Comparison of ENCODE assay signal across 8 mouse cellular contexts in the genomic region with DNA sequence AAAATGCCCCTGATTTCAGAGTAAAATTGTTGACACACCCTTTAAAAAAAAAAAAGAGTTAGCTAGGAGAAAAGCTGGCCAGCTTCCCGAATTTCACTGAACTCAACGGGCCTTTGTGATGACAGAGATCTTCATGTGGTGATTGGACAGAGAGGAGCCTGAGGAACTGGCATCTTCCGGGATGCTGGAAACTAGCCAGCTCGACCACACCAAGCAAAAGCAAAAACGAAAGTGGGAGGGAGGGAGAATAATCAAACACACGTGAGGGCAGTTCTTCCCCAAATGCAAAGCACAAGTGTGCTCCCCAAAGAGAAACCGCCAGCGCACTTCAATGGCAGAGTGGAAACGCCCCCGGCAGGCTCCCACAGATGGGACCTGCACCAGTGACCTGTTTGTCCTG. TPM values are rescaled to one million over a fixed set of nuclear protein-coding genes. Genes with fewer than 3 reads are reported as not detected.
A peak's percentile ranks its signal among the peaks of the same experiment; 100 is the strongest.
DNase-seq lines count a peak whose midpoint lies in the region; TF ChIP-seq lines count a peak whose summit lies in the region.

No protein-coding gene starts in this region.

- H3K79me2 ChIP-seq in heart, adult 2 months (replicated peaks; ENCODE audit: control insufficient read depth, insufficient read depth, low read length), result no peaks in the 10 kb centered on the region

- H3K9ac ChIP-seq in heart, adult 2 months (ENCODE audit: low read depth, low read length), result peak overlapping the region; percentile 34

- TF ChIP-seq POLR2A in bone marrow macrophage, adult 2 months (IDR thresholded peaks at IDR 0.05; ENCODE audit: borderline replicate concordance, low read depth, low read length), result no peak
- no peak for TF ChIP-seq POLR2A in heart, adult 2 months (IDR thresholded peaks at IDR 0.05; ENCODE audit: insufficient read depth, low read depth, low read length)

- no peaks in the 10 kb centered on the region for H3K36me3 ChIP-seq in heart, adult 2 months (ENCODE audit: control insufficient read depth, insufficient read depth, low read length)

- 13% methylated on average over 10 of the region's 10 CpGs for WGBS in heart, adult 2 months

- peak overlapping the region; percentile 70 for H3K4me3 ChIP-seq in bone marrow macrophage, adult 2 months (ENCODE audit: insufficient read depth, low read length)
- H3K4me3 ChIP-seq in heart, adult 2 months, result peak overlapping the region; percentile 53

- peak overlapping the region; percentile 55 for H3K27ac ChIP-seq in bone marrow macrophage, adult 2 months (ENCODE audit: insufficient read depth, low read depth, low read length)
- peak overlapping the region; percentile 54 for H3K27ac ChIP-seq in heart, adult 2 months

- no peak for TF ChIP-seq CTCF in bone marrow macrophage, adult 2 months (IDR thresholded peaks at IDR 0.05; ENCODE audit: low read depth, low read length)
- no peak for TF ChIP-seq CTCF in heart, adult 2 months (IDR thresholded peaks at IDR 0.05)

- peaks cover 7% of the 10 kb centered on the region for H3K4me1 ChIP-seq in bone marrow macrophage, adult 2 months (ENCODE audit: control insufficient read depth, insufficient read depth, low read length)
- H3K4me1 ChIP-seq in heart, adult 2 months (ENCODE audit: control insufficient read depth, insufficient read depth, low read length), result peaks cover 5% of the 10 kb centered on the region

- H3K27me3 ChIP-seq in heart, adult 2 months (ENCODE audit: control insufficient read depth, insufficient read depth, low read length), result no peaks in the 10 kb centered on the region

- TF ChIP-seq EP300 in heart, adult 2 months (IDR thresholded peaks at IDR 0.05; ENCODE audit: insufficient read depth, low read depth, low read length), result 0 out of 2 replicates have a peak, but pooled peaks have one; percentile 22

- peak; percentile 69 for DNase-seq in left cerebral cortex, postnatal 4 days
- no peak for DNase-seq in left cerebral cortex, adult 11 months (ENCODE audit: low spot score)
- DNase-seq in heart, adult 2 months, result peak; percentile 53 to 72
- peak; percentile 47 for DNase-seq in kidney, adult 18-20 months
- DNase-seq in lung, adult 18-20 months, result peak; percentile 78 to 87
- DNase-seq in ovary, postnatal 36 days (ENCODE audit: low spot score), result peak; percentile 31
- DNase-seq in T-cell, adult 2 months (ENCODE audit: low spot score), result no peak

- intact Hi-C loops in left cerebral cortex, postnatal 4 days (cut with DNase I), result no loop called here
- intact Hi-C loops in heart, adult 2 months (cut with DNase I), result no loop called here

RNA-seq across cellular contexts. Expression of a gene that starts 0.8 kb away (rescaled TPM):
- 10 to 100 TPM; 11.9 to 12.7 TPM for total RNA-seq in left cerebral cortex, postnatal 4 days (2021)
- 0.45 TPM in 1 of 2 replicates, not detected in the other for polyA plus RNA-seq in bone marrow macrophage, adult 2 months (2012; ENCODE audit: insufficient read depth, insufficient read length, missing spikeins)
- 10 to 100 TPM; 14.7 to 18.3 TPM for total RNA-seq in heart, adult 2 months (2021)
- polyA plus RNA-seq in heart, adult 2 months (2012; rRNA removed), result 5.4 and 11.4 TPM in 2 replicates

RNA-seq across cellular contexts. Expression of a gene that starts 26.7 kb away (rescaled TPM):
- total RNA-seq in left cerebral cortex, postnatal 4 days (2021), result under 1 TPM; 0.74 to 0.76 TPM
- 19.7 and 20.1 TPM in 2 replicates for polyA plus RNA-seq in bone marrow macrophage, adult 2 months (2012; ENCODE audit: insufficient read depth, insufficient read length, missing spikeins)
- 1 to 10 TPM; 4.0 to 4.4 TPM for total RNA-seq in heart, adult 2 months (2021)
- 2.2 and 3.1 TPM in 2 replicates for polyA plus RNA-seq in heart, adult 2 months (2012; rRNA removed)

Comparison
In these comparisons a context has a peak if more than half of its experiments do, and no peak if none do; other contexts are left out.
1. DNase-seq: peak in left cerebral cortex, postnatal 4 days (single experiment), heart, adult 2 months (2 of 2), kidney, adult 18-20 months (single experiment), lung, adult 18-20 months (2 of 2) and ovary, postnatal 36 days (single experiment); none in left cerebral cortex, adult 11 months (single experiment) and T-cell, adult 2 months (single experiment).